Mouse (Mus musculus): ENCODE measurements around the gene Hdhd5. TPM values are rescaled to one million over a fixed set of nuclear protein-coding genes. Genes with fewer than 3 reads are reported as not detected.
A peak's percentile ranks its signal among the peaks of the same experiment; 100 is the strongest.

Hdhd5 gene
- total RNA-seq, 2 experiments from 2014 or later: 24.3 to 33.6 TPM

DNA sequence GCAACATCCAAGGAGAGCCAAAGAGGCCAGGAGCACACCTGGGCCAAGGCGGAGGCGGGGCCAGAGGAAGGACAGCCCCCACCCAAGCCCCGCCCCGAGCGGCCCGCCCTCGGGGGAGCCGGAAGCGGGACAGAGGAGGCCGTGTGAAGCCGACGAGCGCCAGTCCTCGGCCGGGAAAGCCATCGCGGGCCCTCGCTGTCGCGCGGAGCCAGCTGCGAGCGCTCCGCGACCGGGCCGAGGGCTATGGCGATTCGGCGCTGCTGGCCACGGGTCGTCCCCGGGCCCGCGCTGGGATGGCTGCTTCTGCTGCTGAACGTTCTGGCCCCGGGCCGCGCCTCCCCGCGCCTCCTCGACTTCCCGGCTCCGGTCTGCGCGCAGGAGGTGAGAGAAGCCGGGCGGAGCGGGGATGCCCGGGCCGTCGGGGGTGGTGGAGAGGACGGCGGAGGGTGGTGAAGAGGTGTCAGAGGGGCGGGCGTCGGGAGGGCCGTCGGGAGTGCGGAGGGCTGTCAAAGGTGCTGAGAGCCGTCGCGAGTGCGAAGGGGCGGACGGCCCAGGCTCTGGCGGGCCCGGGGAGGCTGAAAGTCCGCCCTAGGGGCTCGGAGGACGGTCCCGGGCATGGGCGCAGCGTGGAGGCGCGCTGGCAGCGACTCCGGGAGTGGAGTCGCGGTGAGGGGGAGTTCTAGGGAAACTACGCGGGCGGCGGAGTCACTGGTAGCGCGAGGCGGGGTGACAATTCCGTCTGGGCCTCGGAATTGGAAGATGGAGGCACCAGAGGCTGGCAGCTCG lies 67.8 kb downstream of the Hdhd5 start, which contains the start of gene Il17ra:
Gene Il17ra, plus strand, starts transcription at position 162 of the 786 bp plus-strand sequence.
- peak; percentile 70 to 80 for DNase-seq (ENCODE audit: low spot score in 2 of 2)

DNA sequence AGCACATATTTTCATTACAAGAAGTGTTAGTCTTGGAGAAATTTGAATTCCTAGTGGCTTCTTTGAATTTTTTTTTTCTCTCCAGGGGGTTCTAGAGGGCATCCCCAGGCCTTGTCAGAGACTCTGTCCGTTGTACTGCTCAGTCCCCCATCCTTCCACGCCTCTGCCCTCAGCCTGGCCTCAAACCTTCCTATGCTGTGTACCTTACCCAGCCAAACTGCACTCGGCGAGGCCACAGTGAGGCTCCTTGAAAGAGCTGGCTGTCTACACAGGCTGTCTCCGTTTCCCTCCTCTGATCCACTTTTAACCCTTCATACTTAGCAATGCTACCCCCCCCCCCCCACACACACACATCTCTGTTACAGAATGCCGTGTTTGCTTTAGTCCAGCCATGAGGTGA lies 68.9 kb downstream of the Hdhd5 start:
- DNase-seq (ENCODE audit: low spot score in 2 of 2): no peak

DNA sequence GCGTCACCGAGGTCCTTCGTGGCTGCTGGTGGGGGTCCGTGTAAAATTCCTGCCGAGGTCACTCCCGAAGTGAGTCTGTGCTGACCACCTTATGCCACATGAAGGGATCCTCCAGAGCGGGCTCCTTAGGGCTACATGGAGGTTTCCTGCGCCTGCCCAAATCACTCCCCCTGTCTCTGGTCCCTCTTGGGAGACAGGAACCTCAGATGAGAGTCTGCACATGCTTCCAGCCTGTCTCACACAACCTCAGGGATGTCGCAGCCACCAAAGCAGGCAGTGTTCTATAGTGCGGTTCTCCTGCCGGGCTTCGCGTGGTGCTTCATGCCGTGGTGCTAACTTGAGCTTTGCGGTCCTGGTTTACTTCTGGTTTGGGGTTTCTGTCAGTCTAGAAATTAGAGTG lies 69.9 kb downstream of the Hdhd5 start:
- no peak for DNase-seq (ENCODE audit: low spot score in 2 of 2)

Other genes with a start within 250 kb of the Hdhd5 start
- under 1 TPM in 1 of 2 experiments, not detected in 1; 0.40 TPM for gene D330020A13Rik, start 237.0 kb downstream of the Hdhd5 start, total RNA-seq (2021)
- 1 to 10 TPM; 5.6 to 6.6 TPM for gene B4galnt3, start 236.8 kb downstream of the Hdhd5 start, total RNA-seq (2021)
- 10 to 100 TPM; 39.0 to 48.5 TPM for gene Kdm5a, start 167.2 kb downstream of the Hdhd5 start, total RNA-seq (2021)
- gene Ccdc77, start 166.9 kb downstream of the Hdhd5 start, total RNA-seq (2021): 1 to 10 TPM; 5.3 to 6.1 TPM
- 10 to 100 TPM in 1 of 2 experiments, 1 to 10 TPM in 1; 8.5 to 10.3 TPM for gene Il17ra, start 68.1 kb downstream of the Hdhd5 start, total RNA-seq (2021)
- gene Tmem121b, start 37.5 kb downstream of the Hdhd5 start, total RNA-seq (2021): under 1 TPM in 1 of 2 experiments, not detected in 1; 0.10 TPM
- 1 to 10 TPM; 6.1 to 7.9 TPM for gene Cecr2, start 135.1 kb upstream of the Hdhd5 start, total RNA-seq (2021)
- gene Slc25a18, start 242.3 kb upstream of the Hdhd5 start, total RNA-seq (2021): under 1 TPM in 1 of 2 experiments, not detected in 1; 0.26 TPM